8 mouse cellular contexts compared by ENCODE assay signal in genomic region chr3:95992990-95993603, GRCm38 (mm10). TPM values are rescaled to one million over a fixed set of nuclear protein-coding genes. Genes with fewer than 3 reads are reported as not detected.
A peak's percentile ranks its signal among the peaks of the same experiment; 100 is the strongest.
DNase-seq lines count a peak whose midpoint lies in the region; ATAC-seq and TF ChIP-seq lines count a peak whose summit lies in the region.

No protein-coding gene starts in this region.

- no peaks in the 10 kb centered on the region for H3K9me3 ChIP-seq in neural tube, embryonic 11.5 days (ENCODE audit: control insufficient read depth, low read length)
- H3K9me3 ChIP-seq in heart, embryonic 15.5 days (replicated peaks), result no peaks in the 10 kb centered on the region
- no peaks in the 10 kb centered on the region for H3K9me3 ChIP-seq in limb, embryonic 14.5 days (ENCODE audit: control insufficient read depth, low read length)
- no peaks in the 10 kb centered on the region for H3K9me3 ChIP-seq in neural tube, embryonic 15.5 days (replicated peaks)

- H3K36me3 ChIP-seq in neural tube, embryonic 11.5 days (ENCODE audit: control insufficient read depth, insufficient read depth, low read length), result peaks cover 17% of the 10 kb centered on the region
- peaks cover 41% of the 10 kb centered on the region for H3K36me3 ChIP-seq in heart, embryonic 15.5 days
- peaks cover 48% of the 10 kb centered on the region for H3K36me3 ChIP-seq in limb, embryonic 14.5 days (ENCODE audit: control insufficient read depth, insufficient read depth, low read length)
- H3K36me3 ChIP-seq in neural tube, embryonic 15.5 days, result peaks cover 46% of the 10 kb centered on the region

- WGBS in neural tube, embryonic 11.5 days, result 60% methylated on average over 5 of the region's 5 CpGs
- WGBS in heart, embryonic 15.5 days, result 16% methylated on average over 4 of the region's 5 CpGs
- WGBS in limb, embryonic 14.5 days, result 70% methylated on average over 5 of the region's 5 CpGs
- WGBS in neural tube, embryonic 15.5 days, result 26% methylated on average over 5 of the region's 5 CpGs

- no peak for DNase-seq in neural tube, embryonic 11.5 days (ENCODE audit: low spot score)
- DNase-seq in neural tube, embryonic 10.5 days (ENCODE audit: extremely low spot score, low spot score), result no peak
- DNase-seq in limb, embryonic 14.5 days (ENCODE audit: low spot score), result no peak
- no peak for DNase-seq in cerebellum, adult 8-10 months
- DNase-seq in layer of hippocampus, adult 18-20 months (ENCODE audit: low spot score in 2 of 2), result no peak

- ATAC-seq in neural tube, embryonic 11.5 days (ENCODE audit: insufficient read depth, low FRiP score, low TSS enrichment), result no peak
- ATAC-seq in heart, embryonic 15.5 days (replicated peaks; ENCODE audit: insufficient number of reproducible peaks, insufficient read depth, low FRiP score, low read depth), result no peak; the same call in 1 of the 2 replicates
- ATAC-seq in limb, embryonic 14.5 days (ENCODE audit: low FRiP score, low read depth), result no peak
- no peak for ATAC-seq in neural tube, embryonic 15.5 days (ENCODE audit: low FRiP score)
- no peak for ATAC-seq in activated CD4-positive, CD25-positive, alpha-beta regulatory T cell, adult 4 months

- peaks cover 21% of the 10 kb centered on the region for H3K4me1 ChIP-seq in neural tube, embryonic 11.5 days (ENCODE audit: control insufficient read depth, insufficient read depth, low read length)
- H3K4me1 ChIP-seq in heart, embryonic 15.5 days (replicated peaks), result peaks cover 66% of the 10 kb centered on the region
- H3K4me1 ChIP-seq in limb, embryonic 14.5 days (ENCODE audit: control insufficient read depth, insufficient read depth, low read length), result peaks cover 29% of the 10 kb centered on the region
- peaks cover 43% of the 10 kb centered on the region for H3K4me1 ChIP-seq in neural tube, embryonic 15.5 days

- TF ChIP-seq POLR2A in limb, embryonic 14.5 days (IDR thresholded peaks at IDR 0.05; ENCODE audit: borderline replicate concordance, extremely low read depth, insufficient read depth, insufficient read length), result no peak

- H3K27ac ChIP-seq in neural tube, embryonic 11.5 days (ENCODE audit: low read depth, low read length), result no peak overlapping the region
- peak overlapping the region; percentile 98 for H3K27ac ChIP-seq in heart, embryonic 15.5 days
- no peak overlapping the region for H3K27ac ChIP-seq in limb, embryonic 14.5 days (replicated peaks; ENCODE audit: low read depth, low read length)
- peak overlapping the region; percentile 98 for H3K27ac ChIP-seq in neural tube, embryonic 15.5 days (replicated peaks)

- peak overlapping the region; percentile 86 for H3K4me3 ChIP-seq in neural tube, embryonic 11.5 days (ENCODE audit: low read depth, low read length)
- H3K4me3 ChIP-seq in heart, embryonic 15.5 days, result peak overlapping the region; percentile 71
- peak overlapping the region; percentile 76; the same call in 1 of the 2 replicates for H3K4me3 ChIP-seq in limb, embryonic 14.5 days (replicated peaks; ENCODE audit: low read length)
- peak overlapping the region; percentile 80 for H3K4me3 ChIP-seq in neural tube, embryonic 15.5 days (replicated peaks)

- no peaks in the 10 kb centered on the region for H3K27me3 ChIP-seq in neural tube, embryonic 11.5 days (ENCODE audit: control insufficient read depth, insufficient read depth, low read length)
- H3K27me3 ChIP-seq in heart, embryonic 15.5 days, result no peaks in the 10 kb centered on the region
- no peaks in the 10 kb centered on the region for H3K27me3 ChIP-seq in limb, embryonic 14.5 days (ENCODE audit: control insufficient read depth, insufficient read depth, low read length)
- no peaks in the 10 kb centered on the region for H3K27me3 ChIP-seq in neural tube, embryonic 15.5 days (replicated peaks)

- peak overlapping the region; percentile 73 for H3K4me2 ChIP-seq in neural tube, embryonic 11.5 days (ENCODE audit: low read depth)
- peak overlapping the region; percentile 64 for H3K4me2 ChIP-seq in heart, embryonic 15.5 days
- peak overlapping the region; percentile 57 for H3K4me2 ChIP-seq in limb, embryonic 14.5 days (replicated peaks; ENCODE audit: low read depth, low read length, severe bottlenecking)
- H3K4me2 ChIP-seq in neural tube, embryonic 15.5 days, result peak overlapping the region; percentile 77

- peak overlapping the region; percentile 99 for H3K9ac ChIP-seq in neural tube, embryonic 11.5 days (ENCODE audit: low read length)
- peak overlapping the region; percentile 73 for H3K9ac ChIP-seq in heart, embryonic 15.5 days
- H3K9ac ChIP-seq in limb, embryonic 14.5 days (ENCODE audit: low read depth, low read length, severe bottlenecking), result 0 out of 2 replicates have a peak overlapping the region, but pooled peaks have one; percentile 98
- H3K9ac ChIP-seq in neural tube, embryonic 15.5 days (replicated peaks), result peak overlapping the region; percentile 96

RNA-seq across cellular contexts. Expression of gene Plekho1, which starts 2.7 kb away (rescaled TPM):
- polyA plus RNA-seq in neural tube, embryonic 11.5 days (2014; fragmentation: Nextera tagmentation; extraction: Ambion mirVana), result 72.8 and 79.5 TPM in 2 replicates
- 64.3 and 69.6 TPM in 2 replicates for polyA plus RNA-seq in heart, embryonic 15.5 days (2015; fragmentation: Nextera tagmentation; extraction: Ambion mirVana)
- 115 and 120 TPM in 2 replicates for polyA plus RNA-seq in limb, embryonic 14.5 days (2012; rRNA removed)
- polyA plus RNA-seq in limb, embryonic 14.5 days (2014; fragmentation: Nextera tagmentation; extraction: Ambion mirVana), result 38.0 and 47.8 TPM in 2 replicates
- polyA plus RNA-seq in neural tube, embryonic 15.5 days (2015; fragmentation: Nextera tagmentation; extraction: Ambion mirVana), result 46.7 and 48.6 TPM in 2 replicates
- 10 to 100 TPM in 1 of 2 experiments, 1 to 10 TPM in 1; 7.5 to 12.8 TPM for polyA plus RNA-seq in activated CD4-positive, CD25-positive, alpha-beta regulatory T cell, adult 4 months (2017; shearing (Covaris generic))
- total RNA-seq in layer of hippocampus, adult 18-20 months (2021), result 10 to 100 TPM; 40.5 to 42.5 TPM

Comparison
In these comparisons a context has a peak if more than half of its experiments do, and no peak if none do; other contexts are left out.
1. H3K27ac ChIP-seq: peak in heart, embryonic 15.5 days (single experiment) and neural tube, embryonic 15.5 days (single experiment); none in neural tube, embryonic 11.5 days (single experiment) and limb, embryonic 14.5 days (single experiment).
2. Peak in every context shown above with its lines, with median percentiles within 50 percentile points of each other: H3K4me2 ChIP-seq, H3K4me3 ChIP-seq and H3K9ac ChIP-seq.